Mouse (Mus musculus): ENCODE measurements around the gene Serpine3. TPM values are rescaled to one million over a fixed set of nuclear protein-coding genes. Genes with fewer than 3 reads are reported as not detected.

The Serpine3 gene
- not detected in 2 replicates for polyA plus RNA-seq (2011; ENCODE audit: insufficient read depth, insufficient read length, low read depth, missing spikeins)

- Histone ChIP-seq H3K9me3 (replicated peaks; ENCODE audit: control insufficient read depth, insufficient read depth, low read length, poor library complexity, severe bottlenecking) (no peaks in the 10 kb centered on the region), H3K9ac (ENCODE audit: low read depth, poor library complexity, severe bottlenecking) (no peak within 1 kb of the TSS), H3K4me3 (ENCODE audit: low read depth, low read length) (no peak within 1 kb of the TSS), H3K36me3 (ENCODE audit: control insufficient read depth, insufficient read depth, low read length, poor library complexity, severe bottlenecking) (no peaks in the 10 kb centered on the region), H3K4me1 (ENCODE audit: control insufficient read depth, insufficient read depth, low read length) (no peaks in the 10 kb centered on the region), H3K27me3 (ENCODE audit: control insufficient read depth, insufficient read depth, low read length, poor library complexity, severe bottlenecking) (no peaks in the 10 kb centered on the region), H3K27ac (ENCODE audit: insufficient read depth, low read length) (no peak within 1 kb of the TSS)
- TF ChIP-seq EP300 (IDR thresholded peaks at IDR 0.05; ENCODE audit: insufficient read depth, low read depth, low read length) (no peak), POLR2A (IDR thresholded peaks at IDR 0.05; ENCODE audit: insufficient read depth, low read length) (no peak), CTCF (IDR thresholded peaks at IDR 0.05; ENCODE audit: low read depth, low read length) (no peak)
These were observed at the start of gene Serpine3 for GRCm38 (mm10) chr14:62663367-62663766. TSS of gene Serpine3 (plus strand) at chr14:62663667.

- TF ChIP-seq CTCF (IDR thresholded peaks at IDR 0.05; ENCODE audit: low read depth, low read length), result no peak
- no peak for TF ChIP-seq POLR2A (IDR thresholded peaks at IDR 0.05; ENCODE audit: insufficient read depth, low read length)
- TF ChIP-seq EP300 (IDR thresholded peaks at IDR 0.05; ENCODE audit: insufficient read depth, low read depth, low read length), result no peak
- Histone ChIP-seq H3K27me3 (ENCODE audit: control insufficient read depth, insufficient read depth, low read length, poor library complexity, severe bottlenecking) (no peaks in the 10 kb centered on the region), H3K4me3 (ENCODE audit: low read depth, low read length) (no peak overlapping the region), H3K27ac (ENCODE audit: insufficient read depth, low read length) (no peak overlapping the region), H3K4me1 (ENCODE audit: control insufficient read depth, insufficient read depth, low read length) (no peaks in the 10 kb centered on the region), H3K36me3 (ENCODE audit: control insufficient read depth, insufficient read depth, low read length, poor library complexity, severe bottlenecking) (no peaks in the 10 kb centered on the region), H3K9me3 (replicated peaks; ENCODE audit: control insufficient read depth, insufficient read depth, low read length, poor library complexity, severe bottlenecking) (no peaks in the 10 kb centered on the region), H3K9ac (ENCODE audit: low read depth, poor library complexity, severe bottlenecking) (no peak overlapping the region)
These were observed 41.1 kb upstream of the Serpine3 start for GRCm38 (mm10) chr14:62622393-62622792.

GRCm38 (mm10) chr14:62627951-62628350 is 35.5 kb upstream of the Serpine3 start:
- TF ChIP-seq EP300 (IDR thresholded peaks at IDR 0.05; ENCODE audit: insufficient read depth, low read depth, low read length) (no peak), POLR2A (IDR thresholded peaks at IDR 0.05; ENCODE audit: insufficient read depth, low read length) (no peak), CTCF (IDR thresholded peaks at IDR 0.05; ENCODE audit: low read depth, low read length) (no peak)
- Histone ChIP-seq H3K4me3 (ENCODE audit: low read depth, low read length) (no peak overlapping the region), H3K36me3 (ENCODE audit: control insufficient read depth, insufficient read depth, low read length, poor library complexity, severe bottlenecking) (no peaks in the 10 kb centered on the region), H3K27ac (ENCODE audit: insufficient read depth, low read length) (no peak overlapping the region), H3K9me3 (replicated peaks; ENCODE audit: control insufficient read depth, insufficient read depth, low read length, poor library complexity, severe bottlenecking) (no peaks in the 10 kb centered on the region), H3K4me1 (ENCODE audit: control insufficient read depth, insufficient read depth, low read length) (no peaks in the 10 kb centered on the region), H3K9ac (ENCODE audit: low read depth, poor library complexity, severe bottlenecking) (no peak overlapping the region), H3K27me3 (ENCODE audit: control insufficient read depth, insufficient read depth, low read length, poor library complexity, severe bottlenecking) (no peaks in the 10 kb centered on the region)

- Histone ChIP-seq H3K4me3 (ENCODE audit: low read depth, low read length) (no peak overlapping the region), H3K9ac (ENCODE audit: low read depth, poor library complexity, severe bottlenecking) (no peak overlapping the region), H3K4me1 (ENCODE audit: control insufficient read depth, insufficient read depth, low read length) (no peaks in the 10 kb centered on the region), H3K36me3 (ENCODE audit: control insufficient read depth, insufficient read depth, low read length, poor library complexity, severe bottlenecking) (no peaks in the 10 kb centered on the region), H3K27ac (ENCODE audit: insufficient read depth, low read length) (no peak overlapping the region), H3K9me3 (replicated peaks; ENCODE audit: control insufficient read depth, insufficient read depth, low read length, poor library complexity, severe bottlenecking) (no peaks in the 10 kb centered on the region), H3K27me3 (ENCODE audit: control insufficient read depth, insufficient read depth, low read length, poor library complexity, severe bottlenecking) (no peaks in the 10 kb centered on the region)
- TF ChIP-seq POLR2A (IDR thresholded peaks at IDR 0.05; ENCODE audit: insufficient read depth, low read length), result no peak
- no peak for TF ChIP-seq CTCF (IDR thresholded peaks at IDR 0.05; ENCODE audit: low read depth, low read length)
- no peak for TF ChIP-seq EP300 (IDR thresholded peaks at IDR 0.05; ENCODE audit: insufficient read depth, low read depth, low read length)
These were observed 25.8 kb upstream of the Serpine3 start for GRCm38 (mm10) chr14:62637436-62638344.

GRCm38 (mm10) chr14:62638345-62638702 is 25.1 kb upstream of the Serpine3 start:
- no peaks in the 10 kb centered on the region for H3K9me3 ChIP-seq (replicated peaks; ENCODE audit: control insufficient read depth, insufficient read depth, low read length, poor library complexity, severe bottlenecking)
- no peaks in the 10 kb centered on the region for H3K4me1 ChIP-seq (ENCODE audit: control insufficient read depth, insufficient read depth, low read length)
- no peak for TF ChIP-seq EP300 (IDR thresholded peaks at IDR 0.05; ENCODE audit: insufficient read depth, low read depth, low read length)
- TF ChIP-seq POLR2A (IDR thresholded peaks at IDR 0.05; ENCODE audit: insufficient read depth, low read length), result no peak
- no peak for TF ChIP-seq CTCF (IDR thresholded peaks at IDR 0.05; ENCODE audit: low read depth, low read length)
- no peak overlapping the region for H3K27ac ChIP-seq (ENCODE audit: insufficient read depth, low read length)
- H3K27me3 ChIP-seq (ENCODE audit: control insufficient read depth, insufficient read depth, low read length, poor library complexity, severe bottlenecking), result no peaks in the 10 kb centered on the region
- no peak overlapping the region for H3K9ac ChIP-seq (ENCODE audit: low read depth, poor library complexity, severe bottlenecking)
- H3K36me3 ChIP-seq (ENCODE audit: control insufficient read depth, insufficient read depth, low read length, poor library complexity, severe bottlenecking), result no peaks in the 10 kb centered on the region
- H3K4me3 ChIP-seq (ENCODE audit: low read depth, low read length), result no peak overlapping the region

- no peak overlapping the region for H3K27ac ChIP-seq (ENCODE audit: insufficient read depth, low read length)
- H3K9me3 ChIP-seq (replicated peaks; ENCODE audit: control insufficient read depth, insufficient read depth, low read length, poor library complexity, severe bottlenecking), result no peaks in the 10 kb centered on the region
- no peak overlapping the region for H3K9ac ChIP-seq (ENCODE audit: low read depth, poor library complexity, severe bottlenecking)
- H3K4me1 ChIP-seq (ENCODE audit: control insufficient read depth, insufficient read depth, low read length), result no peaks in the 10 kb centered on the region
- H3K4me3 ChIP-seq (ENCODE audit: low read depth, low read length), result no peak overlapping the region
- H3K36me3 ChIP-seq (ENCODE audit: control insufficient read depth, insufficient read depth, low read length, poor library complexity, severe bottlenecking), result no peaks in the 10 kb centered on the region
- H3K27me3 ChIP-seq (ENCODE audit: control insufficient read depth, insufficient read depth, low read length, poor library complexity, severe bottlenecking), result no peaks in the 10 kb centered on the region
- no peak for TF ChIP-seq CTCF (IDR thresholded peaks at IDR 0.05; ENCODE audit: low read depth, low read length)
- no peak for TF ChIP-seq POLR2A (IDR thresholded peaks at IDR 0.05; ENCODE audit: insufficient read depth, low read length)
- TF ChIP-seq EP300 (IDR thresholded peaks at IDR 0.05; ENCODE audit: insufficient read depth, low read depth, low read length), result no peak
These were observed 24.4 kb upstream of the Serpine3 start for GRCm38 (mm10) chr14:62639111-62639510.

All from ES-Bruce4 (cell line).